Mouse (Mus musculus) CH12.LX (cell line): ENCODE results near the gene Heyl. TPM values are rescaled to one million over a fixed set of nuclear protein-coding genes. Genes with fewer than 3 reads are reported as not detected.

ENCODE experiments used
- DNase-seq: peaks from one replicate; pipeline ENCODE4 v3.0.0-alpha.2; 2013; ENCODE audit errors: extremely low read depth
- H3K27ac ChIP-seq: 2 replicates; pipeline ENCODE4 v1.5.1; 2012; ENCODE audit warnings: low read depth, mild to moderate bottlenecking, control low read depth, moderate library complexity; ENCODE audit not compliant: insufficient read depth
- H3K27me3 ChIP-seq: replicated peaks from 2 replicates; pipeline ENCODE3; 2012; ENCODE audit warnings: inconsistent platforms
- H3K36me3 ChIP-seq, 2 experiments: replicated peaks in 1 of 2; 2 replicates each; pipeline versions ENCODE3 to v1.6.1; 2012; ENCODE audit warnings: inconsistent platforms in 1 of 2, low read length in 1 of 2, mild to moderate bottlenecking in 1 of 2, mixed read lengths in 1 of 2, moderate library complexity in 1 of 2; ENCODE audit not compliant: control insufficient read depth in 1 of 2, insufficient read depth in 1 of 2
- H3K4me1 ChIP-seq, 2 experiments: 2 replicates each; pipeline ENCODE4 v1.6.1; 2012; ENCODE audit warnings: inconsistent platforms in 1 of 2, moderate library complexity in 1 of 2; ENCODE audit not compliant: insufficient read depth in 2 of 2, control insufficient read depth in 1 of 2
- H3K4me2 ChIP-seq: 2 replicates; pipeline ENCODE4 v1.6.1; 2012; ENCODE audit warnings: low read depth, mild to moderate bottlenecking, control low read depth; ENCODE audit not compliant: poor library complexity, insufficient read depth, severe bottlenecking
- H3K4me3 ChIP-seq, 3 experiments: fragments of 150-350 bp in 1 of 3; sonication (generic) in 1 of 3; replicated peaks in 1 of 3; 2 replicates each; pipeline versions ENCODE3 to v1.5.1; 2011 to 2012; ENCODE audit warnings: low read depth in 2 of 3, low read length in 2 of 3, mild to moderate bottlenecking in 2 of 3, moderate library complexity in 2 of 3, control low read depth in 1 of 3, improper control_type of control experiment in 1 of 3, inconsistent platforms in 1 of 3, mixed read lengths in 1 of 3; ENCODE audit not compliant: poor library complexity in 1 of 3
- H3K79me2 ChIP-seq: replicated peaks from 2 replicates; pipeline ENCODE4 v1.6.1; 2012; ENCODE audit warnings: mild to moderate bottlenecking, moderate library complexity; ENCODE audit not compliant: control insufficient read depth, poor library complexity, insufficient read depth, severe bottlenecking; ENCODE audit errors: extremely low read depth
- H3K9ac ChIP-seq: 2 replicates; pipeline ENCODE4 v1.6.1; 2012; ENCODE audit warnings: low read depth, mild to moderate bottlenecking, control low read depth, moderate library complexity; ENCODE audit not compliant: insufficient read depth
- H3K9me3 ChIP-seq: replicated peaks from 2 replicates; pipeline ENCODE3; 2012; ENCODE audit warnings: low read length, inconsistent platforms, mixed read lengths
- CHD1 ChIP-seq: IDR thresholded peaks from 2 replicates; pipeline ENCODE4 v1.6.1; 2012; ENCODE audit warnings: low read depth, low read length, improper control_type of control experiment, inconsistent platforms
- CHD2 ChIP-seq: IDR thresholded peaks from 2 replicates; pipeline ENCODE4 v1.6.1; 2011; ENCODE audit warnings: low read length, improper control_type of control experiment
- GABPA ChIP-seq: IDR thresholded peaks from 2 replicates; pipeline ENCODE4 v1.6.1; 2012; ENCODE audit warnings: low read depth, low read length, improper control_type of control experiment, inconsistent platforms; ENCODE audit not compliant: insufficient replicate concordance
- HCFC1 ChIP-seq: IDR thresholded peaks from 2 replicates; pipeline ENCODE4 v1.6.1; 2012; ENCODE audit warnings: low read depth, mild to moderate bottlenecking, inconsistent platforms, low read length, improper control_type of control experiment
- JUN ChIP-seq: IDR thresholded peaks from 2 replicates; pipeline ENCODE4 v1.6.1; 2011; ENCODE audit warnings: low read depth, mild to moderate bottlenecking, low read length, improper control_type of control experiment, moderate library complexity; ENCODE audit not compliant: insufficient read depth
- KAT2A ChIP-seq: IDR thresholded peaks from 2 replicates; pipeline ENCODE4 v1.6.1; 2012; ENCODE audit warnings: low read length, improper control_type of control experiment, inconsistent platforms; ENCODE audit not compliant: insufficient replicate concordance
- MAFK ChIP-seq: IDR thresholded peaks from 2 replicates; pipeline ENCODE4 v1.6.1; 2011; ENCODE audit warnings: low read length, improper control_type of control experiment; ENCODE audit not compliant: insufficient replicate concordance
- MAX ChIP-seq: IDR thresholded peaks from 2 replicates; pipeline ENCODE4 v1.6.1; 2011; ENCODE audit warnings: low read length, improper control_type of control experiment
- MXI1 ChIP-seq: IDR thresholded peaks from 2 replicates; pipeline ENCODE4 v1.6.1; 2011; ENCODE audit warnings: mild to moderate bottlenecking, low read depth, low read length, improper control_type of control experiment
- MYC ChIP-seq: IDR thresholded peaks from 2 replicates; pipeline ENCODE4 v1.6.1; 2011; ENCODE audit warnings: low read depth, mild to moderate bottlenecking, improper control_type of control experiment, low read length
- NRF1 ChIP-seq: IDR thresholded peaks from 2 replicates; pipeline ENCODE4 v1.6.1; 2014; ENCODE audit warnings: low read depth, mild to moderate bottlenecking, inconsistent platforms, low read length, improper control_type of control experiment, moderate library complexity
- PAX5 ChIP-seq: IDR thresholded peaks from 2 replicates; pipeline ENCODE4 v1.6.1; 2012; ENCODE audit warnings: low read length, inconsistent platforms, mixed read lengths
- POLR2AphosphoS2 ChIP-seq: IDR thresholded peaks from 2 replicates; pipeline ENCODE4 v1.6.1; 2011; ENCODE audit warnings: low read depth, low read length, improper control_type of control experiment
- RCOR1 ChIP-seq: conservative IDR thresholded peaks from 2 replicates; pipeline ENCODE4 v1.6.1; 2012; ENCODE audit warnings: low read depth, mild to moderate bottlenecking, inconsistent platforms, low read length, improper control_type of control experiment
- SIN3A ChIP-seq: IDR thresholded peaks from 2 replicates; pipeline ENCODE4 v1.6.1; 2012; ENCODE audit warnings: low read length, improper control_type of control experiment, inconsistent platforms
- TCF12 ChIP-seq: IDR thresholded peaks from 2 replicates; pipeline ENCODE4 v1.6.1; 2014; ENCODE audit warnings: low read depth, mild to moderate bottlenecking, inconsistent platforms, low read length, improper control_type of control experiment
- ZC3H11A ChIP-seq: IDR thresholded peaks from 2 replicates; pipeline ENCODE4 v1.6.1; 2012; ENCODE audit warnings: low read depth, mild to moderate bottlenecking, inconsistent platforms, low read length, improper control_type of control experiment
- ZKSCAN1 ChIP-seq: IDR thresholded peaks from 2 replicates; pipeline ENCODE4 v1.6.1; 2012; ENCODE audit warnings: low read depth, inconsistent platforms, low read length, improper control_type of control experiment, borderline replicate concordance
- ZMIZ1 ChIP-seq: IDR thresholded peaks from 2 replicates; pipeline ENCODE4 v1.6.1; 2012; ENCODE audit warnings: low read depth, mild to moderate bottlenecking, inconsistent platforms, low read length, improper control_type of control experiment
- ZNF384 ChIP-seq: IDR thresholded peaks from 2 replicates; pipeline ENCODE4 v1.6.1; 2012; ENCODE audit warnings: low read depth, low read length, improper control_type of control experiment, inconsistent platforms
- dilution Hi-C: fragments of 300-500 bp; cut with MboI; formaldehyde crosslinking; loops from 2 replicates; pipeline ENCODE4 v1.14.3; 2020; ENCODE audit warnings: low sequenced_read_pairs; ENCODE audit not compliant: extremely low pct_unique_long_range_greater_than_20kb, extremely low pct_ligation_motif_present
- in situ Hi-C: fragments of 300-500 bp; cut with MboI; formaldehyde crosslinking; loops from 3 replicates; pipeline ENCODE4 v1.14.3; 2019; ENCODE audit warnings: low sequenced_read_pairs, low pct_ligation_motif_present, low pct_unique_long_range_greater_than_20kb, mixed read lengths
- polyA plus RNA-seq: library from polyadenylated mRNA; unstranded; fragments of >175 nt; gene quantifications from 2 replicates; pipeline ENCODE4 v1.2.1, GENCODE M21; 2012; ENCODE audit warnings: low read depth; ENCODE audit not compliant: insufficient read length
- total RNA-seq, 2 experiments: library from RNA; depleted of rRNA; stranded (reverse); fragments of 300-350 nt in 1 of 2; fragments of >200 nt in 1 of 2; gene quantifications; 2 replicates each; pipeline ENCODE4 v1.2.3; 2012 to 2014

Gene Heyl
- total and polyA plus RNA-seq, 3 experiments: not detected

- H3K4me2 ChIP-seq: no peak overlapping the region
- H3K79me2 ChIP-seq: peaks cover 3% of the 10 kb centered on the region
- dilution Hi-C loops: no loop called here
- H3K27ac ChIP-seq: no peak overlapping the region
- DNase-seq: no peak
- in situ Hi-C loops: loop anchor here (25.0 kb wide), 1 partner anchor 541 kb away; no protein-coding TSS in a partner anchor
- no peaks in the 10 kb centered on the region for H3K9me3 ChIP-seq
- H3K27me3 ChIP-seq: no peaks in the 10 kb centered on the region
- H3K4me3 ChIP-seq: no peak overlapping the region
- TF ChIP-seq MAFK (no peak), GABPA (no peak), TCF12 (no peak), NRF1 (no peak), CHD2 (no peak), JUN (no peak), ZC3H11A (no peak), MAX (no peak), RCOR1 (no peak), SIN3A (no peak), ZMIZ1 (no peak), PAX5 (no peak), MXI1 (no peak)
- H3K9ac ChIP-seq: no peak overlapping the region
- H3K4me1 ChIP-seq: peaks cover 0 to 4% of the 10 kb centered on the region in 2 experiments; a peak in 2 of 4 replicates
- peaks cover 81 to 89% of the 10 kb centered on the region in 2 experiments for H3K36me3 ChIP-seq
These were observed 62.8 kb downstream of the Heyl start for GRCm38 (mm10) chr4:123296148-123296534.

GRCm38 (mm10) chr4:123297195-123297960, 64.0 kb downstream of the Heyl start:
- in situ Hi-C loops (loop anchor here (25.0 kb wide), 1 partner anchor 540 kb away; no protein-coding TSS in a partner anchor), dilution Hi-C loops (no loop called here)
- Histone ChIP-seq H3K9me3 (no peaks in the 10 kb centered on the region), H3K9ac (no peak overlapping the region), H3K36me3 (peaks cover 71 to 85% of the 10 kb centered on the region in 2 experiments), H3K27me3 (no peaks in the 10 kb centered on the region), H3K4me3 (no peak overlapping the region), H3K27ac (no peak overlapping the region), H3K79me2 (no peaks in the 10 kb centered on the region; the same call in none of the 2 replicates), H3K4me2 (no peak overlapping the region), H3K4me1 (peaks cover 0 to 4% of the 10 kb centered on the region in 2 experiments; a peak in 2 of 4 replicates)
- no peak for DNase-seq
- TF ChIP-seq GABPA (no peak), PAX5 (no peak), KAT2A (no peak), MXI1 (no peak), CHD1 (no peak), ZKSCAN1 (no peak), ZMIZ1 (no peak), MYC (no peak), ZNF384 (no peak), MAX (no peak), JUN (no peak), ZC3H11A (no peak), HCFC1 (no peak), RCOR1 (no peak), POLR2AphosphoS2 (no peak), NRF1 (no peak)
